Mouse (Mus musculus): Measurements from ENCODE around the gene Ralgapa2. TPM values are rescaled to one million over a fixed set of nuclear protein-coding genes. Genes with fewer than 3 reads are reported as not detected.

Ralgapa2 gene
- total and polyA plus RNA-seq, 3 experiments = 9.2 to 9.6 TPM; not detected in 1

DNA sequence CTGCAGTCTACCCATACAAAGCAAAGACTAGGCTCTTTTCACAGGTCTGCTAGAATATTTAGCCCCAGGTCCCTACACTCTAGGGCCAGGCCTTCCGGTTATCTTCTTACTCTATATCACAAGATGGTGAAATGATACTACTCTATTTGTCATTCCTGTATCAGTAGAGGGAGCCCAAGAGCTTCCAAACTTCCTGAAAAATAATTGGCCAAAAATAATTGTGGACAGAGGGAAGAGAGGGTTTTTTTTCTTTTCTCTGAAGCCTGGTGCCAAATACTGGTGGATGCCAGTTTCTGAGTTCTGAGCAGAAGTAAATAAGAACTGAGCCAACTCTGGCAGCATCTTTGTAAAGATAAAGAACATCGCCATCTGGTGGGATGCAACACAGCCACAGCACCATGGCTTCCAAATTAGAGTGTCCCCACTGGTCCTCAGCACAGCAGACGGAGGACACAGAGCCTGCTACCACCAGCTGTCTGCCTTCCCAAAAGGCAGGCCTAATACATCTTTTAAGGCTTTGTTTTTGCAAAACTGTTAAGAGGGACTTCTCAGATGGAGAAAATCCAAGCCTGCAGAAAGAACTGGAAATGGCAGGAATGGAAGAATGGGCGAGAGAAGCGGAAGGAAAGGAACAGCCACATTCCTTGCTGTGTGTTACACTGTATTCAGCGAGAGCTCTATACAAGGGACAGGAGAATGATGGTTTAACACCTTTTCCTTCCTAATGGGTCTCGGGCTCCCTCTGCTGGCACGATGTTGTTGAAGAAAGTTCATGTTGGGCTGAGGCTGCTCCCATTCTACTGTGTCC is 97.5 kb downstream of the Ralgapa2 start:
- no peaks in the 10 kb centered on the region for H3K79me2 ChIP-seq (ENCODE audit: control insufficient read depth, insufficient read depth, low read length, poor library complexity)
- no peaks in the 10 kb centered on the region for H3K9me3 ChIP-seq (replicated peaks; ENCODE audit: insufficient read depth, low read length)
- H3K27ac ChIP-seq (ENCODE audit: control insufficient read depth, low read depth, low read length) = no peak overlapping the region
- H3K9ac ChIP-seq (ENCODE audit: control insufficient read depth, low read depth, low read length, poor library complexity, severe bottlenecking) = no peak overlapping the region
- H3K36me3 ChIP-seq (ENCODE audit: control insufficient read depth in 1 of 2, insufficient read depth in 2 of 2, low read length in 2 of 2) = peaks cover 0 to 11% of the 10 kb centered on the region in 2 experiments; a peak in 2 of 4 replicates
- no peak overlapping the region for H3K4me3 ChIP-seq (ENCODE audit: control insufficient read depth in 1 of 2, insufficient read depth in 1 of 2, low read depth in 2 of 2, low read length in 2 of 2)
- TF ChIP-seq POLR2AphosphoS2 (IDR thresholded peaks at IDR 0.05; ENCODE audit: low read length) = no peak
- no peak for TF ChIP-seq TCF12 (IDR thresholded peaks at IDR 0.05; ENCODE audit: low read depth, low read length)
- no peak for TF ChIP-seq UBTF (IDR thresholded peaks at IDR 0.05; ENCODE audit: borderline replicate concordance, insufficient read depth, low read depth, low read length)
- peak; percentile 28; the same call in 1 of the 2 replicates for TF ChIP-seq ZC3H11A (IDR thresholded peaks at IDR 0.05; ENCODE audit: low read depth, low read length)
- peak; percentile 58 for TF ChIP-seq RAD21 (IDR thresholded peaks at IDR 0.05; ENCODE audit: low read depth, low read length)
- no peak for TF ChIP-seq POLR2AphosphoS5 (IDR thresholded peaks at IDR 0.05; ENCODE audit: borderline replicate concordance, low read depth, low read length)
- no peak; the same call in 1 of the 2 replicates for TF ChIP-seq GATA1 (IDR thresholded peaks at IDR 0.05; ENCODE audit: low read depth, low read length)
- TF ChIP-seq SMC3 (IDR thresholded peaks at IDR 0.05; ENCODE audit: low read depth, low read length) = peak; percentile 64
- no peak for TF ChIP-seq BHLHE40 (IDR thresholded peaks at IDR 0.05; ENCODE audit: borderline replicate concordance, low read depth, low read length)
- no peak for TF ChIP-seq TBP (IDR thresholded peaks at IDR 0.05; ENCODE audit: low read depth, low read length)
- TF ChIP-seq CHD2 (IDR thresholded peaks at IDR 0.05; ENCODE audit: low read length) = no peak
- no peak for TF ChIP-seq ZMIZ1 (IDR thresholded peaks at IDR 0.05; ENCODE audit: low read depth, low read length)
- TF ChIP-seq HCFC1 (IDR thresholded peaks at IDR 0.05; ENCODE audit: low read depth, low read length) = no peak
- TF ChIP-seq SIN3A (IDR thresholded peaks at IDR 0.05; ENCODE audit: low read length) = no peak
- TF ChIP-seq MAZ (IDR thresholded peaks at IDR 0.05; ENCODE audit: low read depth, low read length) = no peak
- no peak for TF ChIP-seq MAX (IDR thresholded peaks at IDR 0.05; ENCODE audit: low read length)
- no peak for TF ChIP-seq GABPA (IDR thresholded peaks at IDR 0.05; ENCODE audit: low read depth, low read length)
- peak in 2 of 3 experiments; percentile 55 to 61 for TF ChIP-seq CTCF (IDR thresholded peaks at IDR 0.05 in 2 of 3, conservative IDR thresholded peaks at IDR 0.05 in 1 of 3; ENCODE audit: control insufficient read depth in 1 of 3, insufficient read depth in 1 of 3, low read depth in 2 of 3, low read length in 3 of 3, poor library complexity in 1 of 3, severe bottlenecking in 1 of 3)
- TF ChIP-seq NELFE (IDR thresholded peaks at IDR 0.05; ENCODE audit: low read depth, low read length) = no peak
- TF ChIP-seq POLR2A (IDR thresholded peaks at IDR 0.05; ENCODE audit: control insufficient read depth in 1 of 2, insufficient read depth in 1 of 2, low read depth in 1 of 2, low read length in 2 of 2, poor library complexity in 1 of 2) = no peak
- no peak for TF ChIP-seq MYB (IDR thresholded peaks at IDR 0.05; ENCODE audit: low read depth, low read length)
- no peak for TF ChIP-seq TAL1 (IDR thresholded peaks at IDR 0.05; ENCODE audit: low read length)
- TF ChIP-seq MAFK (IDR thresholded peaks at IDR 0.05; ENCODE audit: borderline replicate concordance, low read depth, low read length) = no peak
- no peak for TF ChIP-seq MXI1 (IDR thresholded peaks at IDR 0.05; ENCODE audit: low read depth, low read length)
- TF ChIP-seq EP300 (IDR thresholded peaks at IDR 0.05; ENCODE audit: low read depth in 1 of 2, low read length in 2 of 2) = no peak
- no peak for TF ChIP-seq USF2 (IDR thresholded peaks at IDR 0.05; ENCODE audit: borderline replicate concordance in 1 of 2, insufficient read depth in 1 of 2, low read depth in 1 of 2, low read length in 2 of 2)
- H3K4me1 ChIP-seq (ENCODE audit: control insufficient read depth in 1 of 2, insufficient read depth in 2 of 2, low read length in 2 of 2) = peaks cover 0 to 11% of the 10 kb centered on the region in 2 experiments; a peak in 2 of 4 replicates
- no peaks in the 10 kb centered on the region for H3K27me3 ChIP-seq (ENCODE audit: control insufficient read depth in 1 of 2, insufficient read depth in 2 of 2, low read length in 2 of 2)
- peak; percentile 50 for DNase-seq (ENCODE audit: low read depth, low spot score)
